Mouse (Mus musculus) right cerebral cortex, postnatal 25 days (tissue): ENCODE data around the gene Adgrf1.

Experiments used
- DNase-seq: peaks from one replicate; pipeline ENCODE4 v3.0.0; 2022

Gene Adgrf1

GRCm38 (mm10) chr17:43270161-43270560, at the start of gene Adgrf1:
Gene Adgrf1, plus strand, starts transcription at chr17:43270329.
- no peak for DNase-seq

DNA sequence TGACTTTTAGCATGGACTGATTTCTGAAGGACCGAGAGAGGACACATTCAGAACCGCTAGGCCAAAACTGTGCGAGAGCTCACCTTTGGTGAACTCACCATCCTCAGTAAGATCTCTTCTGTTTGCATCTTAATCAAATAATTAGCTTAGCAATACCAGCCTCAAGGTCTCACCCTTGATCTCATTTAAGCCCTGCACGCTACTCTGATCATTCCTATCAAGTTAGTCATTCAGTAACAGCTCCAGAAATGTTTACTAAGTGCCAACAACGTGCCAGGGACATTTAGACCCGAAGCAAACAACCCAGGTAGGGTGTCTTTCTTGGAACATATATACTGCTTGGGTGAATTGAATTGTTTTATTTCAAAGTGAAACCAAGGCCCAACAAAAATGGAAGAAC, 44.0 kb upstream of the Adgrf1 start:
- no peak for DNase-seq

- DNase-seq: peak; percentile 71
These were observed 40.3 kb upstream of the Adgrf1 start for GRCm38 (mm10) chr17:43229621-43230513.

DNA sequence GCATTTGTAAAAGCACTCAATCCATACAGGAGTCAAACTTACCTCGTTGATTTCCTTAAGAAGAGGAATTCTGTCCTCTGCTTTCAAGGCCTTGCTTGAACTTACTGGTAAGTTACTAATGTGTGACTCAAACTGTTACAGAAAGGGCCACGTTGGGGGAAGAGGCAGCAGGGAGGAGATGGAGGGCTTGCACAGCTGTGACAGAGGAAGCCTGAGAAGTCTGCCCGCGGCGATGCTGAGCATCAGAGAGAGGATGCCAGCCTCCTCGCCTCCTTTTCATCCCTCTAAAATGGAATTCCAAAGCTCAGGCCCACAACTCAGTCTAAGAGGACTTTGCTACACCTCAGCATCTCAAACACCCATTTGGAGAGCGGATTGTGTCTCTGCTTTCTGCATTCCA, 39.3 kb upstream of the Adgrf1 start:
- no peak for DNase-seq

DNA sequence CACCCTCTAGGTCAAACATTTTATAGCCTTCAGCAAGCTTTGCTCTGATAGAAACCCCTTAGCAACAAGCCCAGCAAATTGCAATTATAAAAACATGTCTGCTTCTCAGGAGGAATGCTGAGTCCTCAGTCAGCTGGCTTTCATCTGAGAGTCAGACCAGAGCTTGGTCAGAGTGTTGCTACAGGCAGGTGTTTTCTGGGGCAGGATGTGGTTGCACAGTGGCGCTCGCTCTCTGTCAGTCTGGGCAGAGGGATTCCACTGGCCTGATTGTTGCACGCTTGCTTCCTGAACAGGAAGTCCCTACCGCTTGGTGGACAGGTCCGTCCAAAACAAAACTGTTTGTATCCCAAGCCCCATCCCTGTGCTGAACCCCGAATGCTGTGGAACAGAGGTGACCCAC, 37.4 kb upstream of the Adgrf1 start:
- DNase-seq: no peak

- no peak for DNase-seq
These were observed 33.4 kb upstream of the Adgrf1 start for GRCm38 (mm10) chr17:43236656-43237250.

DNA sequence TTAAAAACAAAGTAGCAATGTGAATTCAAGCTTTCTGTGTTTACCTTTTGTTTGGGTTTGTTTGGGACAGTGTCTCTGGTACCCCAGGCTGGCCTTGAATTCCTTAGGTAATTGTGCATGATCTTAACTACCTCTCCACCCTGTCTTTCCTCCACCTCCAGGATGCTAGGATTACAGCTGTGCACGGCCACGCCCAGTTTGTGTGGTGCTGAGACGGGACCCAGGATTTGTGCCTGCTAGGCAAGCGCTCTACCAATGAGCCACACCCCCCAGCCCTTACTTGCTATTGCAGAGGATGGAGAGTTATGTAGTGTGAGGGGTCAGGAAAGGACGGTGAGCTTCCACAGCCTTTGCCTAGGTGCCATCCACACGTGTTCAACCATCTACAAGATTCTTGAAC, 31.1 kb upstream of the Adgrf1 start:
- no peak for DNase-seq

DNA sequence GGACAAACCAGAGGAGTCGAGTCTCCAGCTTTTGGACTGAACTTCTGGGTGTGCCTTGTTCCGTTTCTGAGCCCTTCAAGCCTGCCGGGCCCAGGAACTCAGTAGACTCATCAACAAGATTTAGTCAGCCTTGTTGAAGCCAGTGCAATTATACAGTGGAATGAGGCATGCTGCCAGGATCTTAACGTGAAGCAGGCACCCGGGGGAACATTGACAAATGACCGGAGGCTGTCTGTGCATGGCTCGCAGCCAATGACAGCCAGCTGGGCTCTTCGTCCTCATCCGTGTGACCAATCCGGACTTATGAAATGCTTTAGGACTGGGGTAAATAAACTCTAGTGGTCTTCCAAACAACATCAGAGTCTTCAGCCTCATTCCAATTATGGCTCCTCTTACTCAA, 29.0 kb upstream of the Adgrf1 start:
- DNase-seq: peak; percentile 11

- DNase-seq: no peak
These were observed 27.5 kb upstream of the Adgrf1 start for GRCm38 (mm10) chr17:43242609-43243008.

GRCm38 (mm10) chr17:43245364-43245763, 24.8 kb upstream of the Adgrf1 start:
- DNase-seq: no peak

DNA sequence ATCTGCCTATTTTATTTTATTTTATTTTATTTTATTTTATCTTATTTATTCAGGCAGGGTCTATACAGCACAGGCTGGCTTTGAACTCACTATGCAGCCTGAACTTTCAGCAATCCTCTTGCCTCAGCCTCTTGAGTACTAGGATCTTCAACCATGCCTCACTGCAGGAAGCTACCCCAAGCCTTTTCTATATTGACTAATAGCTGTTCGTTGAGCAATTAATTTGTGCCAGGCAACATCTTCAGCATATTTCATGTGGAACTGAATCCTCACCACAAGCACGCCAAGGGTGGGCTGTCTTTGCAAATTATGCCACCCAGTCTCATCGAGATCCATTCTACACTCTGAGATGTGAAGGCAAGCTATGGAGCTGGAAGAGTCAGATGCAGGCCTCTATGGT, 22.9 kb upstream of the Adgrf1 start:
- no peak for DNase-seq

- DNase-seq: no peak
These were observed 20.5 kb upstream of the Adgrf1 start for GRCm38 (mm10) chr17:43249645-43250044.

DNA sequence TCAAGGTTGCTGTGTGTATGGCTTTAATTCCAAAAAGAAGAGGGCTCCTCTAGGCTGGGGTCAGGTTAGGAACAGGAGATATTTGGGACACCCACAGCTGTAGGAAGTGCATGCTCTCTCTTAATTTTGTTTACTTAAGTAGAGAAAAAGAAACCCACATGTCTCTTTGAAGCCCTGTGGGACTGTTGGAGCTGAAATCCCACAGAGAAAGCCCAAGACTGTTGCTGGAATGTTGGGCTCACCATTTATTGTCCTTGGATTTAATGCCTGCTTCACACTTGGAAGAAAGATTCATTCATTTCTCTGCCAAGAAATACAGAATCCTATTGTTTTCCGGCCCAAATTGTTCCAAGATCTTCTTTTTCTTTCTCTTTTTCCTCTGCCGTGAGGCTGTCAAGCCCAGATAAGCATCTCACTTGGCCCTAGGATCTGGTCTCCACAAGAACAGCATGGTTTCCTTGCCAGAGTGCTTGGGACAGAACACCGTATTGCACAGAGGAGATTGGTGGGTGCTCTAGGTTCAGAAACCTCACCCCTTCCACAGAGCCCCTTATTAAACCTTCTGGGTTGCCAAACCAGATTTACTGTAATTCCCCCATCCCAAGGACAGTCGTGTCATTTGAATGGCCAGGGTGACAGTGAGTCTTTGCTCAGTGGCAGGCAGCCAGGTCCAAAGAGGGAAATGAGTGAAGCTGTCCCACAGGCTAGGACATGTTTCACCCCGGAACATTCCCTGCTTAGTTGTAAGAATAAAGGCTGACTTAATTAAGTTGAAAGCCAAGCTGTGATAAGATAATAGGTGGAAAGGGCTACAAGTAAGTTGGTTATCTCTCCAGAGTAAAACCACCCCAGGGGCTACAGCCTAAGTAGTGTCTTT, 18.6 kb upstream of the Adgrf1 start:
- no peak for DNase-seq

GRCm38 (mm10) chr17:43252846-43253245, 17.3 kb upstream of the Adgrf1 start:
- no peak for DNase-seq

GRCm38 (mm10) chr17:43254261-43254660, 15.9 kb upstream of the Adgrf1 start:
- DNase-seq: no peak

GRCm38 (mm10) chr17:43256536-43257135, 13.5 kb upstream of the Adgrf1 start:
- no peak for DNase-seq

- no peak for DNase-seq
These were observed 12.4 kb upstream of the Adgrf1 start for GRCm38 (mm10) chr17:43257699-43258098.

- no peak for DNase-seq
These were observed 8.2 kb upstream of the Adgrf1 start for GRCm38 (mm10) chr17:43261937-43262336.

- DNase-seq: no peak
These were observed 5.4 kb upstream of the Adgrf1 start for GRCm38 (mm10) chr17:43264739-43265138.

DNA sequence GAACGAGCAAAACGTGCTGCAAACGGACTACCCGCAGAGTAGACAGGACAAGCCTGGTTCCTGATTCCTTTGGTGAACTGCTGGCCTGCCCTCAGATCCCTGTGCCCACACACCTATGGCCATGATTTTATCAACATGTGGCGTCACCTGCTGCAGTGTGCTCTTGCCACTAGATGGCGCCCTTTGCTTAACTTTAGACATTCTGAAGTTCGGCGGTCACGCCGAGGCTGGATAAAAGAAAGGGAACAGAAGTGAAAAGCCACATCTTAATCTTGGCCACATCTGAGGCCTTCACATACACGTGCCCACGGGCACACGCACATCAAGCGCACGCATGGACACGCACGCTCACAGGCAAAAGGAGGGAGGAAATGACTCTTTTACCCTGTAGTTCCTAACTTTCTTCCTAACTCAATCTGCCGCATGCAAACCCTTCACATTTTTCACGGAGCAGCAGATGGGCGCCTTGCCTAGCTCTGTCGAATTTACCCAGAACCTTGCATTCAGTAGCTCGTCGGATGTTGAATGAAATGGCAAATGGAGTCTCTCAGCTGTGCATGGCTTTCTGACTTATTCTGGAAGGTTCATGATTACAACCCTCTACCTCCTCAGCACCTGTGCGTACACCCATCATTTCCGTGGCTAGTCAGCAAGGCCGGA, 4.8 kb upstream of the Adgrf1 start:
- DNase-seq: peak; percentile 57

DNA sequence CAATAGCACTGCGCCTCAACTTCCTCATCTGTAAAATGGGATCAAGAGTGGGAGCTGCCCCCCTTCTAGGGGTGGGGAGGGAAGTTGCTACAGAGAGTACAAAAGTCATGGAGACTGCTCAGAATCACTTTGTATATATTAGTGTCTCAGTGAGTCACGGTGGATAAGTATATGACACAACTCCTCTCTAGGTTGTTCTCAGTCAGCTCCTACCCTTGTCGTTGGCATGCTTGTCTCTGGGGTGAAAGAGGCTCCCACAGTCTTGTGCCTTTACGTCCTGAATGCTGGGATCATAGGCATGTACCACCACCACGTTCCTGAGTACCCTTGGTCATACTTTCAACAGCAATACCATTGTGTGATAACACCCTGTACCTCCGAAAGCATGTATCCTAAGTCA, 4.2 kb upstream of the Adgrf1 start:
- no peak for DNase-seq

DNA sequence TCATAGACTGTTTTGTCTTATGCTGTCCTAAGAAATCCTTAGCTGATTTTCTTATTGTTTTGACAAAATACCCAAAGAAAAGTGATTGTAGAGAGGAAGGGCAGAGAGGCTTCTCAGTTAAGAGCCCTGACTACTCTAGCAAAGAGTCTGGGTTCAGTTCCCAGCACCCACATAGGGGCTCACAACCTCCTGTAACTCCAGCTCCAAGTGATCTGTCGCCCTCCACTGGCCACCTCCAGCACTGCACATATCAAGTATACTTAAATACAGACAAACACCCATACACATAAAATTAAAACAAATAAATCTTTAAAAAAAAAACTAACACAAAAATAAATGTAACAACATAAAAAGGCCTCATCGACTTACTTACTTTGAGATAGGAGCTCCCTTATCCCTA, 3.5 kb upstream of the Adgrf1 start:
- DNase-seq: no peak
